Mouse (Mus musculus): ENCODE measurements around the gene Mrpl20. TPM values are rescaled to one million over a fixed set of nuclear protein-coding genes. Genes with fewer than 3 reads are reported as not detected.

Gene Mrpl20
- polyA plus RNA-seq, 1 experiment from 2014 or later, result 175 TPM

- Histone ChIP-seq H3K27me3 (peaks cover 4% of the 10 kb centered on the region; the same call in 1 of the 2 replicates), H3K4me1 (peaks cover 62% of the 10 kb centered on the region), H3K4me3 (replicated peaks) (no peak overlapping the region), H3K36me3 (no peaks in the 10 kb centered on the region), H3K9me3 (replicated peaks) (no peaks in the 10 kb centered on the region), H3K27ac (replicated peaks) (no peak overlapping the region), H3K4me2 (replicated peaks) (no peak overlapping the region), H3K9ac (no peak overlapping the region)
- WGBS, result 86% methylated on average over 13 of the region's 13 CpGs
- no peak for ATAC-seq (ENCODE audit: insufficient number of reproducible peaks, low FRiP score, low TSS enrichment, low read depth)
Measured at GRCm38 (mm10) chr4:155772786-155773185, 29.9 kb upstream of the Mrpl20 start.

- H3K4me3 ChIP-seq (replicated peaks), result peak overlapping the region; percentile 49
- 25% methylated on average over 5 of the region's 5 CpGs for WGBS
- H3K9ac ChIP-seq, result no peak overlapping the region
- H3K4me1 ChIP-seq, result peaks cover 62% of the 10 kb centered on the region
- no peak for ATAC-seq (ENCODE audit: insufficient number of reproducible peaks, low FRiP score, low TSS enrichment, low read depth)
- H3K9me3 ChIP-seq (replicated peaks), result no peaks in the 10 kb centered on the region
- no peak overlapping the region for H3K27ac ChIP-seq (replicated peaks)
- peaks cover 4% of the 10 kb centered on the region; the same call in 1 of the 2 replicates for H3K27me3 ChIP-seq
- no peaks in the 10 kb centered on the region for H3K36me3 ChIP-seq
- peak overlapping the region; percentile 90 for H3K4me2 ChIP-seq (replicated peaks)
Measured at GRCm38 (mm10) chr4:155773335-155774078, 29.2 kb upstream of the Mrpl20 start.

GRCm38 (mm10) chr4:155774280-155774754 is 28.4 kb upstream of the Mrpl20 start, which contains the start of gene Vwa1:
TSS of gene Vwa1 (minus strand) at chr4:155774698.
- Histone ChIP-seq H3K36me3 (no peaks in the 10 kb centered on the region), H3K27ac (replicated peaks) (peak within 1 kb of the TSS; percentile 83), H3K4me3 (replicated peaks) (peak within 1 kb of the TSS; percentile 49), H3K4me1 (peaks cover 61% of the 10 kb centered on the region), H3K9ac (0 out of 2 replicates have a peak within 1 kb of the TSS, but pooled peaks have one; percentile 23), H3K9me3 (replicated peaks) (no peaks in the 10 kb centered on the region), H3K4me2 (replicated peaks) (peak within 1 kb of the TSS; percentile 90), H3K27me3 (peaks cover 4% of the 10 kb centered on the region; the same call in 1 of the 2 replicates)
- ATAC-seq (ENCODE audit: insufficient number of reproducible peaks, low FRiP score, low TSS enrichment, low read depth), result peak; percentile 80
- under 1% methylated on average over 35 of the region's 35 CpGs for WGBS

GRCm38 (mm10) chr4:155774971-155775740 is 27.5 kb upstream of the Mrpl20 start:
- Histone ChIP-seq H3K4me2 (replicated peaks) (peak overlapping the region; percentile 90), H3K36me3 (no peaks in the 10 kb centered on the region), H3K27me3 (peaks cover 4% of the 10 kb centered on the region; the same call in 1 of the 2 replicates), H3K27ac (replicated peaks) (peak overlapping the region; percentile 83), H3K4me1 (peaks cover 52% of the 10 kb centered on the region), H3K4me3 (replicated peaks) (peak overlapping the region; percentile 49), H3K9ac (no peak overlapping the region), H3K9me3 (replicated peaks) (no peaks in the 10 kb centered on the region)
- ATAC-seq (ENCODE audit: insufficient number of reproducible peaks, low FRiP score, low TSS enrichment, low read depth), result no peak
- WGBS, result 29% methylated on average over 9 of the region's 9 CpGs

GRCm38 (mm10) chr4:155775855-155776254 is 26.8 kb upstream of the Mrpl20 start:
- H3K4me2 ChIP-seq (replicated peaks), result no peak overlapping the region
- no peak overlapping the region for H3K9ac ChIP-seq
- 76% methylated on average over 3 of the region's 3 CpGs for WGBS
- no peak overlapping the region for H3K4me3 ChIP-seq (replicated peaks)
- H3K9me3 ChIP-seq (replicated peaks), result no peaks in the 10 kb centered on the region
- peak overlapping the region; percentile 83 for H3K27ac ChIP-seq (replicated peaks)
- peaks cover 4% of the 10 kb centered on the region; the same call in 1 of the 2 replicates for H3K27me3 ChIP-seq
- no peaks in the 10 kb centered on the region for H3K36me3 ChIP-seq
- H3K4me1 ChIP-seq, result peaks cover 48% of the 10 kb centered on the region
- no peak for ATAC-seq (ENCODE audit: insufficient number of reproducible peaks, low FRiP score, low TSS enrichment, low read depth)

GRCm38 (mm10) chr4:155776704-155777335 is 25.9 kb upstream of the Mrpl20 start:
- no peak overlapping the region for H3K4me3 ChIP-seq (replicated peaks)
- H3K9me3 ChIP-seq (replicated peaks), result no peaks in the 10 kb centered on the region
- peaks cover 4% of the 10 kb centered on the region; the same call in 1 of the 2 replicates for H3K27me3 ChIP-seq
- no peak overlapping the region for H3K4me2 ChIP-seq (replicated peaks)
- WGBS, result 29% methylated on average over 2 of the region's 2 CpGs
- ATAC-seq (ENCODE audit: insufficient number of reproducible peaks, low FRiP score, low TSS enrichment, low read depth), result no peak
- no peak overlapping the region for H3K9ac ChIP-seq
- peaks cover 49% of the 10 kb centered on the region for H3K4me1 ChIP-seq
- no peaks in the 10 kb centered on the region for H3K36me3 ChIP-seq
- H3K27ac ChIP-seq (replicated peaks), result no peak overlapping the region

GRCm38 (mm10) chr4:155777816-155778215 is 24.9 kb upstream of the Mrpl20 start:
- Histone ChIP-seq H3K4me2 (replicated peaks) (no peak overlapping the region), H3K9me3 (replicated peaks) (no peaks in the 10 kb centered on the region), H3K4me1 (peaks cover 49% of the 10 kb centered on the region), H3K36me3 (no peaks in the 10 kb centered on the region), H3K27ac (replicated peaks) (no peak overlapping the region), H3K4me3 (replicated peaks) (no peak overlapping the region), H3K9ac (no peak overlapping the region), H3K27me3 (peaks cover 4% of the 10 kb centered on the region; the same call in 1 of the 2 replicates)
- 64% methylated on average over 2 of the region's 2 CpGs for WGBS
- ATAC-seq (ENCODE audit: insufficient number of reproducible peaks, low FRiP score, low TSS enrichment, low read depth), result no peak

- ATAC-seq (ENCODE audit: insufficient number of reproducible peaks, low FRiP score, low TSS enrichment, low read depth), result no peak
- Histone ChIP-seq H3K9ac (no peak overlapping the region), H3K9me3 (replicated peaks) (no peaks in the 10 kb centered on the region), H3K4me3 (replicated peaks) (no peak overlapping the region), H3K4me1 (peaks cover 44% of the 10 kb centered on the region), H3K4me2 (replicated peaks) (no peak overlapping the region), H3K36me3 (no peaks in the 10 kb centered on the region), H3K27ac (replicated peaks) (no peak overlapping the region), H3K27me3 (no peaks in the 10 kb centered on the region)
- 82% methylated on average over 4 of the region's 4 CpGs for WGBS
Measured at GRCm38 (mm10) chr4:155779498-155779897, 23.2 kb upstream of the Mrpl20 start.

- Histone ChIP-seq H3K36me3 (no peaks in the 10 kb centered on the region), H3K4me1 (peaks cover 33% of the 10 kb centered on the region), H3K27me3 (no peaks in the 10 kb centered on the region), H3K27ac (replicated peaks) (peak overlapping the region; percentile 60; the same call in 1 of the 2 replicates), H3K9me3 (replicated peaks) (no peaks in the 10 kb centered on the region), H3K9ac (no peak overlapping the region), H3K4me2 (replicated peaks) (no peak overlapping the region), H3K4me3 (replicated peaks) (no peak overlapping the region)
- peak; percentile 56 for ATAC-seq (ENCODE audit: insufficient number of reproducible peaks, low FRiP score, low TSS enrichment, low read depth)
- WGBS, result 29% methylated on average over 6 of the region's 6 CpGs
Measured at GRCm38 (mm10) chr4:155780895-155781294, 21.8 kb upstream of the Mrpl20 start.

- Histone ChIP-seq H3K4me1 (peaks cover 17% of the 10 kb centered on the region), H3K36me3 (no peaks in the 10 kb centered on the region), H3K4me3 (replicated peaks) (peak overlapping the region; percentile 67), H3K9me3 (replicated peaks) (no peaks in the 10 kb centered on the region), H3K27ac (replicated peaks) (peak overlapping the region; percentile 82; the same call in 1 of the 2 replicates), H3K4me2 (replicated peaks) (peak overlapping the region; percentile 78), H3K9ac (no peak overlapping the region), H3K27me3 (no peaks in the 10 kb centered on the region)
- ATAC-seq (ENCODE audit: insufficient number of reproducible peaks, low FRiP score, low TSS enrichment, low read depth), result no peak
- WGBS, result 33% methylated on average over 16 of the region's 16 CpGs
Measured at GRCm38 (mm10) chr4:155783486-155784080, 19.1 kb upstream of the Mrpl20 start.

All from embryonic facial prominence, embryonic 15.5 days (tissue).